Mouse (Mus musculus): Measurements from ENCODE around the gene Pcdh17.

Gene Pcdh17

DNA sequence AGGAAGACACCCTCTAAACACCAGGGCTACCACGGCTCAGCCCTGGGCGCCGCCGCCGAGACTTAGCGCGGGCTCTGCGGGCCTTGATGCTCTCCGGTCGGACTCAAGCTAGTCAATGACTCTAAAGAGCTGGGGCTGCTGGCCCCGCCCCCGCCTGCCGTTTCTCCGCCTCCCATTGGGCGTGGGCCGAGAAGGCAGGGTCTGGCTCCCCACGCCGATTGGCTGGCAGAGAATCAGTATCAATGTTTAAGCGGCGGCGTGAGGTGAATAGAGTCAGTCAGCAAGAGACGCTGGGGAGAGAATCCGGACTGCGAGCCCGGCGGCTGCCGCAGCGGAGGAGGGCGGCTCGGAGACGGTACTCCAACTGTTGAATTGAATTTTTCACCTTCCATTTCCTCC is at the start of gene Pcdh17:
TSS of gene Pcdh17 (plus strand) at position 276 of the 399 bp plus-strand sequence.
- peak; percentile 90 to 93 for DNase-seq (ENCODE audit: low spot score in 2 of 2)

GRCm38 (mm10) chr14:84397137-84397536 is 46.2 kb upstream of the Pcdh17 start:
- DNase-seq (ENCODE audit: low spot score in 2 of 2), result no peak

- no peak for DNase-seq (ENCODE audit: low spot score in 2 of 2)
These were observed 18.6 kb upstream of the Pcdh17 start for GRCm38 (mm10) chr14:84424736-84425135.

GRCm38 (mm10) chr14:84426616-84427015 is 16.7 kb upstream of the Pcdh17 start:
- no peak for DNase-seq (ENCODE audit: low spot score in 2 of 2)

DNA sequence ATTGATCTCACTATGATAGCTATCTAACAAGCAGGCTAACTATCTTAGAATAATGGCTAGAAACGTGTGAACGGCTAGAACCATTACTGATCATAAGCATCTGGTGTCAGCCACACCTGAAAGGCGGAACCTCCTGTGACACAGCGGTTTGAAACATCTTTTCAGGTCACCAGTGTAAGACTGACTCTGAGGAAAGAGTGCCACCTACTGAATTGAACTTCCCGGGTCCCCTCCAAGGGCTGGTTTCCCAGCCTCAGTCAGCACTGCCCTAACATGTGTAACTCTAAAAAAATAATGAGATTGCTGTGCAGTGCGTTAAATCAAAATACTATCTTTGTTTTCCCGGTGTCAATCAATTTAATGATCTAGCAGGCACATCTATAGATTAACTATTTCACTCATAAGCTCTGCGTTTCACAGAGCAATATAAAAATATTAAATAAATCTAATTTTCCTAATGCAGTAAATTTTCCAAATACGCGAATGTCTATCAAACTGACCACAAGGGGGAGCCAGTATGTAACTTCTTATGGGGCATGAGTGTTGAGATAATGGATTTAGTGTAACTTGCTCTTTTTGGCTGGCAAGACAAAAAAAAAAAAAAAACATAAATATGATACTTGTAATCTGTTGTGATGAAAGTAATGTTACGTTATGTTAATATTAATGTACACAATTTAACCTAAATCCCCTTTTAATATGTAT is 5.1 kb upstream of the Pcdh17 start:
- DNase-seq (ENCODE audit: low spot score in 2 of 2), result no peak

- no peak for DNase-seq (ENCODE audit: low spot score in 2 of 2)
These were observed 2.5 kb upstream of the Pcdh17 start for GRCm38 (mm10) chr14:84440903-84441302.

DNA sequence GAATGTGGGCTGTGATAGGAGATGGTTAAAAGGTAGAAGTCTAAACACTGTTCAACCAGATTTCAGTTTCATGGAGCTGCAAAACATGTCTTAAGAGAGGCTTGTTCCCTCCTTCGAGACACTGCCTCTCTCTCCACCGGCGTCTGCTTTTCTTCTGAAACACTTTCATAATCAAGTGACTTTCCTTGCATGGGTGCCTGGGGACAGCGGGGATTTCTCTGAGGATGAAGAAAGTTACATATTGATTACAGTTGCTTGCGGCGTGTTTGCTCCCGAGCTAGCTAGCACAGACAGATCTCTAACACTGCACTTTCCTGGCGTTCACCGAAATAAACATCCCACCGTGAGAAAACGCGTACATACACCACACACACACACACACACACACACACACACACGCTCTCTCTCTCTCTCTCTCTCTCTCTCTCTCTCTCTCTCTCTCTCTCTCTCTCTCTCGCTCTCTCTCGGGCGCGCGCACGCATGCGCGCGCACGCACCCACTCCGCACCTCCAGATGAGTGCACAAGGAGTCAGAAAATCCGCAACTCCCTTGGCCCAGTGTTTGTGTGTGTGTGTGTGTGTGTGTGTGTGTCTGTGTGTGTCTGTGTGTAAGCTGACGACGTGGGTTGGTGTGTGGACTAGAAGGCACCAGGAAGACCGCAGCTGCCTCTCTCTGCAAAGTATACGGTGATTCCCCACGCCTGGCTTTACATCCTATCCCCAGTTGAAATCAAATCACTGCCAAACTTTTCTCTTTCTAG is 655 bp upstream of the Pcdh17 start:
- peak in 1 of 2 experiments; percentile 13 for DNase-seq (ENCODE audit: low spot score in 2 of 2)

- DNase-seq (ENCODE audit: low spot score in 2 of 2), result no peak
These were observed 398 bp downstream of the Pcdh17 start for GRCm38 (mm10) chr14:84443761-84444160.

DNA sequence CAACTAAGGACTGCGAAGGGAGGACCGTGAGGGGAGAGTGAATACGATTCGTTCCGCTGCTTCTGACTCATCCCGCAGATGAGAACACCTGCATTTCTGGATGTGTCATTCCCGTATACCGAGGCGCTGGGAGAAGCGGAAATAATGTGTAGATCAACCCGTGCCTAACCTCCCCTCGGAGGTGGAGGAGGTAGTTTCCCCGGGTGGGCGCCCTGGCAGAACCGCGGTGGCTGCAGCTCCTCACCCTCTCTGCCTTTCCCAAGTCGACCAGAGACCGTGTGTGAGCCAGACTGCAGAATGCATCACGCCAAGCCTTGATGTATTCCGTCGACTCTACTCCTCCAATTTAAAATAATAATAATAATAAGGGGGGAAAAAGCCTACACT is 906 bp downstream of the Pcdh17 start:
- DNase-seq (ENCODE audit: low spot score in 2 of 2), result peak in 1 of 2 experiments; percentile 9

GRCm38 (mm10) chr14:84444663-84445502 is 1.5 kb downstream of the Pcdh17 start:
- no peak for DNase-seq (ENCODE audit: low spot score in 2 of 2)

DNA sequence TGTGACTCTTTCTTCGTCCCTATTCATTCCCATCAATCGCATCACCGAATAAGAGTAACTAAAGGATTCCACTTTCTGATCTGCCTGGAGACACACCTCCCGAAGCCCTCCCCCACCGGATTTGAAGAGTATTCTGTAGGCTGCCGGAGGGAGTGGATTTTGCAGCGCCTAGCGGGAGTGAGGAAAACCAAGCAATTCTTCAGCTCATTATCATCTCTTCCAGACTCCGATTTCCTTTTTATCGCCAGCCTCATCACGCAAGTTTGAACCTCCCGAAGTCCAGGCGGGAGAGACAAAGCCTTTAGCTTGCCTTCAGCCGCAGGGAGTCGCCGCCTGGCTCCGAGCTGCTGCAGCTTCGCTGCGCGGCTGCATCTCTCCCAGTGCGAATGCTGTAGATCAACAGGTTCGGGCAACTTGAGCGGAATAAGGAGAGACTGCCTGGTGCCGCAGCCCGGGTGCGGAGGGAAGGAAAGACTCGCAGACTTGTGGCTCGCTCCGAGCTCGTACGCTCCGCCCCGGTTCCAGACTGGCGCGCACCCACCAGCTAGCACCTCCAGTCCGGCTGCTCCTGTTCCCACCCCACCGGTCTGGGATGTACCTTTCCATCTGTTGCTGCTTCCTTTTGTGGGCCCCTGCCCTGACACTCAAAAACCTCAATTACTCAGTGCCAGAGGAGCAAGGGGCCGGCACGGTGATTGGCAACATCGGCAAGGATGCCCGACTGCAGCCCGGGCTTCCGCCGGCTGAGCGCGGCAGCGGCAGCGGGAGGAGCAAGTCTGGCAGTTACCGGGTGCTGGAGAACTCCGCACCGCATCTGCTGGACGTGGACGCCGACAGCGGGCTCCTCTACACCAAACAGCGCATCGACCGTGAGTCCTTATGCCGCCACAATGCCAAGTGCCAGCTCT is 2.4 kb downstream of the Pcdh17 start:
- peak in 1 of 2 experiments; percentile 30 for DNase-seq (ENCODE audit: low spot score in 2 of 2)

DNA sequence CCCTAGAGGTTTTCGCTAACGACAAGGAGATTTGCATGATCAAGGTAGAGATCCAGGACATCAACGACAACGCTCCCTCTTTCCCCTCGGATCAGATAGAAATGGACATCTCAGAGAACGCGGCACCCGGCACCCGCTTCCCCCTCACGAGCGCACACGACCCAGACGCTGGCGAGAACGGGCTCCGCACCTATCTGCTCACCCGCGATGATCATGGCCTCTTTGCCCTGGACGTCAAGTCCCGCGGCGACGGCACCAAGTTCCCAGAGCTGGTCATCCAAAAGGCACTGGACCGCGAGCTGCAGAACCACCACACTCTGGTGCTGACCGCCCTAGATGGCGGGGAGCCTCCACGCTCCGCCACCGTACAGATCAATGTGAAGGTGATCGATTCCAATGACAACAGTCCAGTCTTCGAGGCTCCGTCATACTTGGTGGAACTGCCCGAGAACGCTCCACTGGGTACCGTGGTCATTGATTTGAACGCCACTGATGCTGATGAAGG is 3.1 kb downstream of the Pcdh17 start:
- DNase-seq (ENCODE audit: low spot score in 2 of 2), result peak in 1 of 2 experiments; percentile 9

- DNase-seq (ENCODE audit: low spot score in 2 of 2), result peak in 1 of 2 experiments; percentile 35
These were observed 3.7 kb downstream of the Pcdh17 start for GRCm38 (mm10) chr14:84446941-84447641.

GRCm38 (mm10) chr14:84447661-84448380 is 4.5 kb downstream of the Pcdh17 start:
- no peak for DNase-seq (ENCODE audit: low spot score in 2 of 2)

DNA sequence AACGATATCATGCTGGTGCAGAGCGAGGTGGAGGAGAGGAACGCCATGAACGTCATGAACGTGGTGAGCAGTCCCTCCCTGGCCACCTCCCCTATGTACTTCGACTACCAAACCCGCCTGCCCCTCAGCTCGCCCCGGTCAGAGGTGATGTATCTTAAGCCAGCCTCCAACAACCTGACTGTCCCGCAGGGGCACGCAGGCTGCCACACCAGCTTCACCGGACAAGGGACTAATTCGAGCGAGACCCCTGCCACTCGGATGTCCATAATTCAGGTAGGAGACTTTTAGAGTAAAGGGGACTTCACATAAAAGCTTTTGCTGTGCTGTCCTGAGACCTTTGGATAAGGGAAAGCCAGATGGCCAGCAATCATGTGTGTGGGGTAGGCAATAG is 5.0 kb downstream of the Pcdh17 start:
- no peak for DNase-seq (ENCODE audit: low spot score in 2 of 2)

DNA sequence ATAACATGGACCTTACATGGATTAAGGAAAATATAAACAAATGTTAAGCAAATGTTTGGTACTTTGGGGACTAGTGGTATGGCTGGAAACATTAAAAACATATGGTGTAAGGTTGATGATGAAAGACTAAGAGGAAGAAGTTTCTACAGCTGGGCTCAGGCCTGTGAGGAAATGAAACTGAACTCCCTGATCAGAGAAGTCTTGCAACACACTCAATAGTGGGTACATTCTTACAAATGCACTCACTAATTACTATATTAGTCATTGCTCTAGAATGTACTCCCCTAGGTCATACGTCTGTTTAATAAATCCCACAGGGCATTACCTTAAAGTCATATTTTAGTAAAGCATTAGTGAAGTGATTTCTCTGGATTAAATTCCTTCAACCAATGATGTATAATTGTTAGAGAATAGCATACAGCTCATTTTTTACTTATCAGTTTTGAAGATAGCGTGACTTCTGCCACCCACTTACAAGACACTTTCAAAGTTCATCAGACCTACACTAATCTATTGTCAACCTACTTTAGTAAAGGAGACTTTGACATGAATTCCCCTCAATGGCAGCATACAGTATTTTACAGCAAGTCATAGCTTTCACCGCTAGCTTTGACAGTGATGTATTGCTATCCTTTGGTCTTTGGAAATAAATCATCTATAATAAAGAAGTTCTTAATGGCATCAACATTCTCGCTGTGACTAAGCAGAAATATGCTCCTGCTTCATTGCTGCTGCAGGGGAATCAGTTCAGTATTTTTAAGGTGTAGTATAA is 10.9 kb downstream of the Pcdh17 start:
- no peak for DNase-seq (ENCODE audit: low spot score in 2 of 2)

DNA sequence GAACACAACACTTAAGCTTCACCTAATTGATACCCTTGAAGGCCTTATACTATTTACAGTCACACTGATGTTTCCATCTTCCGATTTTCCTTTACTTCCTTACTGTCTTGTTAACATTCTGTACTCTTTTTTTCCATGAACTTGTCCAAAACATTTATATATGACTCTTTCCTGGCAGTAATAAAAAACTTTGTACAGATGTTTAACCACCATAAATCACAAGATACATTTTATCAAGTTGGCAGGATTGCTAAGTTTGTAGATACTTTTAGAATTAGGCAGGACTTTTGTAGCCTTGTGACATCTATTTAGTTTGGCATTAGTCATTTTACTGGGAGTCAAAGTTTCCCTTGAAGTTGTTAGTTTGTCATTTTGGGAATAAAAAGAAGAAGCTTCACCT is 32.1 kb downstream of the Pcdh17 start:
- no peak for DNase-seq (ENCODE audit: low spot score in 2 of 2)

DNA sequence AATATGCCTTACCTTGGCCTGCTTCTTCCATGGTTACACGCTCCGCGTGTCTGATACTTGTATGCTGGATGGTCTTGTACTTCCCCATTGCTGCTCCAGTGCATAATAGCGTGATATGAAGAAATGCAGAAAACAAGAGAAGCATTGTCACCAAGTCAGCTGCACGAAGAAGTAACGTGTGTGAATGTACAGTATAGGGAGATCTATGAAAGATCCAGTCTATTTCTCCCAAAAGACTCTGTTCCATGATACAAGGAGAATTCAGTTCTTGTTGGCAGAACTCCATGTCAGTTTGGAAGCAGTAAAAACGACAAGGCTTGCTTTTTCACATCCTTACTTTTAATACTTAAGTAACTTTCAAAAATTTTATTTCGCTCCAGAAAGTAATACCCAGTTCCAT is 33.0 kb downstream of the Pcdh17 start:
- DNase-seq (ENCODE audit: low spot score in 2 of 2), result no peak

GRCm38 (mm10) chr14:84476906-84477305 is 33.5 kb downstream of the Pcdh17 start:
- no peak for DNase-seq (ENCODE audit: low spot score in 2 of 2)

Data from urinary bladder, adult 18-20 months (tissue).